Mouse (Mus musculus) bone marrow, adult 2 months (tissue): ENCODE measurements around the gene Ano8.

Experiments used
- CTCF ChIP-seq: fragments of 200-500 bp; IDR thresholded peaks from 2 replicates; pipeline ENCODE4 v1.5.1; 2011; ENCODE audit warnings: low read length, control low read depth; ENCODE audit not compliant: control insufficient read depth, insufficient read depth
- POLR2A ChIP-seq: fragments of 200-500 bp; IDR thresholded peaks from 2 replicates; pipeline ENCODE4 v1.6.1; 2011; ENCODE audit warnings: low read depth, mild to moderate bottlenecking, control low read depth, low read length, borderline replicate concordance; ENCODE audit not compliant: control insufficient read depth

GRCm38 (mm10) chr8:71472601-71473386 lies 13.0 kb downstream of the Ano8 start:
- TF ChIP-seq CTCF = no peak
- no peak for TF ChIP-seq POLR2A
